Mouse (Mus musculus) hindbrain, embryonic 16.5 days (tissue): Measurements from ENCODE around the gene Hoxd13. TPM values are rescaled to one million over a fixed set of nuclear protein-coding genes. Genes with fewer than 3 reads are reported as not detected.

Experiments
- ATAC-seq: fragments of 200-750 bp; cut with Nextera tagmentation; 2 replicates; pipeline ENCODE4 v1.8.0; 2017; ENCODE audit warnings: moderate TSS enrichment, moderate library complexity
- H3K27ac ChIP-seq: fragments of 300-500 bp; sonication (generic); 2 replicates; pipeline ENCODE4 v1.5.1; 2014; ENCODE audit warnings: low read depth, mild to moderate bottlenecking, control low read depth, low read length, moderate library complexity
- H3K27me3 ChIP-seq: fragments of 300-500 bp; sonication (generic); replicated peaks from 2 replicates; pipeline ENCODE4 v1.6.1; 2014; ENCODE audit warnings: low read length; ENCODE audit not compliant: control insufficient read depth, insufficient read depth
- H3K36me3 ChIP-seq: fragments of 300-500 bp; sonication (generic); 2 replicates; pipeline ENCODE4 v1.6.1; 2014; ENCODE audit warnings: mild to moderate bottlenecking, low read length, moderate library complexity, mixed read lengths; ENCODE audit not compliant: control insufficient read depth, insufficient read depth
- H3K4me1 ChIP-seq: fragments of 300-500 bp; sonication (generic); 2 replicates; pipeline ENCODE4 v1.6.1; 2014; ENCODE audit warnings: low read depth, low read length; ENCODE audit not compliant: control insufficient read depth, insufficient read depth
- H3K4me2 ChIP-seq: fragments of 300-500 bp; sonication (generic); 2 replicates; pipeline ENCODE4 v1.6.1; 2014; ENCODE audit warnings: mild to moderate bottlenecking, low read length, control low read depth, moderate library complexity
- H3K4me3 ChIP-seq: fragments of 300-500 bp; sonication (generic); 2 replicates; pipeline ENCODE4 v1.5.1; 2014; ENCODE audit warnings: mild to moderate bottlenecking, low read length, control low read depth, moderate library complexity
- H3K9ac ChIP-seq: fragments of 300-500 bp; sonication (generic); 2 replicates; pipeline ENCODE4 v1.6.1; 2014; ENCODE audit warnings: low read depth, mild to moderate bottlenecking, control low read depth, low read length, moderate library complexity
- H3K9me3 ChIP-seq: fragments of 300-500 bp; sonication (generic); 2 replicates; pipeline ENCODE4 v1.6.1; 2014; ENCODE audit warnings: mild to moderate bottlenecking, low read length, moderate library complexity; ENCODE audit not compliant: control insufficient read depth
- WGBS: fragments of 180-500 bp; shearing (Covaris S2); extraction: QIAGEN DNeasy Blood & Tissue Kit; methylation state at CpG from one replicate; pipeline ENCODE4 v1.1.7; 2014; 5-methylcytosine and 5-hydroxymethylcytosine counted together
- polyA plus RNA-seq: library from polyadenylated mRNA; unstranded; fragments of >200 nt; fragmentation: Nextera tagmentation; extraction: Ambion mirVana; gene quantifications from 2 replicates; pipeline ENCODE4 v1.2.1, GENCODE M21; 2015

The Hoxd13 gene
- polyA plus RNA-seq, 1 experiment from 2014 or later, result not detected

GRCm38 (mm10) chr2:74678891-74679595, 10.9 kb downstream of the Hoxd13 start, which contains the start of gene Hoxd11:
TSS of gene Hoxd11 (plus strand) at chr2:74679557.
- no peak within 1 kb of the TSS for H3K4me3 ChIP-seq
- H3K9me3 ChIP-seq, result no peaks in the 10 kb centered on the region; the same call in 1 of the 2 replicates
- H3K36me3 ChIP-seq, result no peaks in the 10 kb centered on the region
- no peak for ATAC-seq
- H3K4me1 ChIP-seq, result peaks cover 12% of the 10 kb centered on the region; the same call in 1 of the 2 replicates
- WGBS, result 2% methylated on average over 15 of the region's 15 CpGs
- peaks cover 80% of the 10 kb centered on the region for H3K27me3 ChIP-seq
- H3K4me2 ChIP-seq, result no peak within 1 kb of the TSS
- H3K27ac ChIP-seq, result no peak within 1 kb of the TSS
- H3K9ac ChIP-seq, result no peak within 1 kb of the TSS

GRCm38 (mm10) chr2:74679596-74679971, 11.5 kb downstream of the Hoxd13 start:
- Histone ChIP-seq H3K9me3 (no peaks in the 10 kb centered on the region; the same call in 1 of the 2 replicates), H3K27me3 (peaks cover 81% of the 10 kb centered on the region), H3K4me3 (no peak overlapping the region), H3K4me2 (no peak overlapping the region), H3K27ac (no peak overlapping the region), H3K4me1 (peaks cover 12% of the 10 kb centered on the region; the same call in 1 of the 2 replicates), H3K36me3 (no peaks in the 10 kb centered on the region), H3K9ac (no peak overlapping the region)
- WGBS, result 2% methylated on average over 26 of the region's 26 CpGs
- ATAC-seq, result no peak

DNA sequence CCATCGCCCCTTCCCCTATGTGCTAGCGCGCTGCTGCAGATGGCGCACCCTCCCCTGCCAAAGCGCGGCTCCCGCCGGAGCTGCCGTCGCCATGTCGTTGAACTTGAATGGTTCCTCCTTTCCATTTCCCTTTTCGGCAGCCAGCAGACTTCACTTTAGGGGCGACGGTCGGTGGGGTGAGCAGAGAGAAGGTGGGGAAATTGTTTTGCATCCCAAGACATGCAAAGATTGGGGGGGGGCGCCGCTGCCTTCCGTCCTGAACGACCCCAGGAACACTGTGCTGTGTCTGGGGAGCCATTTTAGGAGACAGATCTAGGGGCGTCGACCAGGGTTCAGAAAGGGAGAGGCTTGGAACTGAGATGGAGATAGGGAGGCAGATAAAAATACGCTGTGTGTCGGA, 11.9 kb downstream of the Hoxd13 start:
- ATAC-seq, result no peak
- Histone ChIP-seq H3K9ac (no peak overlapping the region), H3K4me1 (peaks cover 12% of the 10 kb centered on the region; the same call in 1 of the 2 replicates), H3K27me3 (peaks cover 81% of the 10 kb centered on the region), H3K4me3 (no peak overlapping the region), H3K9me3 (no peaks in the 10 kb centered on the region; the same call in 1 of the 2 replicates), H3K4me2 (no peak overlapping the region), H3K36me3 (no peaks in the 10 kb centered on the region), H3K27ac (no peak overlapping the region)
- WGBS, result 1% methylated on average over 23 of the region's 23 CpGs

DNA sequence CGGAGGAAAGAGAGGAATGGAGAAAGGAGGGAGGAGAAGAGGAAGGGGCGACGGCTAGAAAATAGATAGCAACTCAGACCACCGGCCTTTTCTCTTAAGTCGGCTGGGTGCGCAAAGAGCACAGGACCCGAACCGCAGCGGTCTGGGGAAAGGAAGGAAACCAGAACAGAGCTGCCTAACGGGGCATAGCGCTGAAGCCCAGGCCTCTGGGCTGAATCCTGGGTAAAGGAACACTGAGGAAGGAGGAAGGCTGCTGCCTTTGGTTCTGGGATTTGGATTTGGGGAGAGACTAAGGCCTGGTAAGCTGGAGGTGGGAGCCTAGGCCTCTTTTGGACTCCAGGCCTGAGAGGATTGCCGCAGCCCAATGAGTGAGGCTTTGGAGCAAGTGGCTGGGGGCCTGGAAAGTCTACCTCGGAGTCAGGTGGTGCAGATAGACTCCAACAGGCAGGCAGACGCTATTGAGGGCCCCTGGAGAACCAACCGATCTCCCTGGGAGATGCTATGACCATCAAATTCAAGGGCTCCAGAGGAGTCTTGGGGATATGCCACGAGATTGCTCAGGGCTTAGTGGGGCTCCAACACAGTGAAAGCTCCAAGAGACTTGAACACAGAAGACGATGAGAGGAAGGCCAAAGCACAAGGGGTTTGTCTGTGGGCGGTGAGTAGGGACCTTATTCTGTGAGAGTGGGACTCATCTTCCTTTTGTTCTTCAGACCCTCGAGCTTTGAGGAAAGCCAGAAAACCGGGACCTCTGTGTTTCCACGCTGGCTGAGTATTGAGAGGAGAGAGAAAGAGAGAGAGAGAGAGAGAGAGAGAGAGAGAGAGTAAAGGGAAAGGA, 12.7 kb downstream of the Hoxd13 start:
- H3K9ac ChIP-seq, result no peak overlapping the region
- no peaks in the 10 kb centered on the region; the same call in 1 of the 2 replicates for H3K9me3 ChIP-seq
- ATAC-seq, result no peak
- no peak overlapping the region for H3K4me2 ChIP-seq
- no peak overlapping the region for H3K27ac ChIP-seq
- H3K36me3 ChIP-seq, result no peaks in the 10 kb centered on the region
- H3K4me3 ChIP-seq, result no peak overlapping the region
- H3K4me1 ChIP-seq, result peaks cover 12% of the 10 kb centered on the region; the same call in 1 of the 2 replicates
- 2% methylated on average over 21 of the region's 21 CpGs for WGBS
- peaks cover 80% of the 10 kb centered on the region for H3K27me3 ChIP-seq

- WGBS, result under 1% methylated on average over 58 of the region's 78 CpGs
- no peak overlapping the region for H3K27ac ChIP-seq
- peak overlapping the region; percentile 6 for H3K4me2 ChIP-seq
- no peaks in the 10 kb centered on the region; the same call in 1 of the 2 replicates for H3K9me3 ChIP-seq
- peak overlapping the region; percentile 2; the same call in 1 of the 2 replicates for H3K4me3 ChIP-seq
- peaks cover 81% of the 10 kb centered on the region for H3K27me3 ChIP-seq
- H3K9ac ChIP-seq, result no peak overlapping the region
- peaks cover 12% of the 10 kb centered on the region; the same call in 1 of the 2 replicates for H3K4me1 ChIP-seq
- ATAC-seq, result no peak
- H3K36me3 ChIP-seq, result no peaks in the 10 kb centered on the region
Measured at GRCm38 (mm10) chr2:74681594-74682531, 13.8 kb downstream of the Hoxd13 start.

GRCm38 (mm10) chr2:74682796-74683195, 14.7 kb downstream of the Hoxd13 start:
- no peak for ATAC-seq
- Histone ChIP-seq H3K36me3 (no peaks in the 10 kb centered on the region), H3K9me3 (no peaks in the 10 kb centered on the region; the same call in 1 of the 2 replicates), H3K4me2 (peak overlapping the region; percentile 30; the same call in 1 of the 2 replicates), H3K27ac (no peak overlapping the region), H3K27me3 (peaks cover 81% of the 10 kb centered on the region), H3K4me3 (0 out of 2 replicates have a peak overlapping the region, but pooled peaks have one; percentile 6), H3K9ac (no peak overlapping the region), H3K4me1 (peaks cover 12% of the 10 kb centered on the region; the same call in 1 of the 2 replicates)
- 2% methylated on average over 43 of the region's 51 CpGs for WGBS

- Histone ChIP-seq H3K4me3 (no peak overlapping the region), H3K27ac (no peak overlapping the region), H3K4me1 (peaks cover 12% of the 10 kb centered on the region; the same call in 1 of the 2 replicates), H3K9ac (no peak overlapping the region), H3K36me3 (no peaks in the 10 kb centered on the region), H3K4me2 (no peak overlapping the region), H3K9me3 (no peaks in the 10 kb centered on the region; the same call in 1 of the 2 replicates), H3K27me3 (peaks cover 77% of the 10 kb centered on the region)
- ATAC-seq, result peak; percentile 14; the same call in 1 of the 2 replicates
- WGBS, result under 1% methylated on average over 18 of the region's 18 CpGs
Measured at GRCm38 (mm10) chr2:74683471-74683951, 15.4 kb downstream of the Hoxd13 start.

DNA sequence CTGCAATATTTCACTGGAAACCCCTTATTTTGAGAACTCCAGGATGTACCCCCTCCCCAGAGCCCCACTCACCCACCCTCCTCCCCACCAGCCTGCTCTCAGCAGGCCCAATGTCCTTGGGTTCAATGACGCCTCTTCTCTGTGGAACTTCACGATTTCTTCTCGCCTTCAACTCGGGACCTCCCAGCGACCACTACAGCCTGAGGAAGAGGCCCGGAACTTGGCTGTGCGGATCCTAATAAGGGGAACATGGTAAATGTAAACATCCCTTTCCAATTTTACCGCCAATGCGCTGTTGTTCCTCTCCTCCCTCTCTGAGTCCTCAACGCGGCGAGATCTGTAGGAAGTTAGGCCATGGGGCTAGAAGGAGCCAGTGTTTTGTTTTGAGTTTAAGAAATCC, 16.0 kb downstream of the Hoxd13 start:
- Histone ChIP-seq H3K9ac (no peak overlapping the region), H3K27ac (no peak overlapping the region), H3K9me3 (no peaks in the 10 kb centered on the region; the same call in 1 of the 2 replicates), H3K27me3 (peaks cover 75% of the 10 kb centered on the region), H3K36me3 (no peaks in the 10 kb centered on the region), H3K4me1 (peaks cover 12% of the 10 kb centered on the region; the same call in 1 of the 2 replicates), H3K4me2 (no peak overlapping the region), H3K4me3 (no peak overlapping the region)
- WGBS, result 0% methylated on average over 12 of the region's 12 CpGs
- ATAC-seq, result no peak
